Mouse (Mus musculus) megakaryocyte-erythroid progenitor cell, adult 5-6 weeks (primary cell): ENCODE results near the gene Spc24. TPM values are rescaled to one million over a fixed set of nuclear protein-coding genes. Genes with fewer than 3 reads are reported as not detected.
"Not testable (repeated sequence)": the region's sequence is repeated elsewhere in the genome, so short reads cannot be mapped to it uniquely, and the experiment has no call there.

Source experiments
- ATAC-seq: replicated peaks from 2 replicates; pipeline ENCODE4 v1.8.0; 2016; ENCODE audit warnings: mild to moderate bottlenecking, inconsistent platforms; ENCODE audit not compliant: severe bottlenecking, poor library complexity, low FRiP score, low TSS enrichment
- total RNA-seq, 2 experiments: library from RNA; stranded (forward) in 1 of 2; stranded (reverse) in 1 of 2; fragments of 200-1000, 215-1000 nt in 1 of 2; fragments of >200 nt in 1 of 2; fragmentation: Nextera tagmentation in 1 of 2; gene quantifications; 2 replicates each; pipeline ENCODE4 v1.2.3; 2014 to 2017

Gene Spc24
- total RNA-seq (2014; fragmentation: Nextera tagmentation): 49.0 and 79.0 TPM in 2 replicates
- 77.1 and 107 TPM in 2 replicates for total RNA-seq (2017)

DNA sequence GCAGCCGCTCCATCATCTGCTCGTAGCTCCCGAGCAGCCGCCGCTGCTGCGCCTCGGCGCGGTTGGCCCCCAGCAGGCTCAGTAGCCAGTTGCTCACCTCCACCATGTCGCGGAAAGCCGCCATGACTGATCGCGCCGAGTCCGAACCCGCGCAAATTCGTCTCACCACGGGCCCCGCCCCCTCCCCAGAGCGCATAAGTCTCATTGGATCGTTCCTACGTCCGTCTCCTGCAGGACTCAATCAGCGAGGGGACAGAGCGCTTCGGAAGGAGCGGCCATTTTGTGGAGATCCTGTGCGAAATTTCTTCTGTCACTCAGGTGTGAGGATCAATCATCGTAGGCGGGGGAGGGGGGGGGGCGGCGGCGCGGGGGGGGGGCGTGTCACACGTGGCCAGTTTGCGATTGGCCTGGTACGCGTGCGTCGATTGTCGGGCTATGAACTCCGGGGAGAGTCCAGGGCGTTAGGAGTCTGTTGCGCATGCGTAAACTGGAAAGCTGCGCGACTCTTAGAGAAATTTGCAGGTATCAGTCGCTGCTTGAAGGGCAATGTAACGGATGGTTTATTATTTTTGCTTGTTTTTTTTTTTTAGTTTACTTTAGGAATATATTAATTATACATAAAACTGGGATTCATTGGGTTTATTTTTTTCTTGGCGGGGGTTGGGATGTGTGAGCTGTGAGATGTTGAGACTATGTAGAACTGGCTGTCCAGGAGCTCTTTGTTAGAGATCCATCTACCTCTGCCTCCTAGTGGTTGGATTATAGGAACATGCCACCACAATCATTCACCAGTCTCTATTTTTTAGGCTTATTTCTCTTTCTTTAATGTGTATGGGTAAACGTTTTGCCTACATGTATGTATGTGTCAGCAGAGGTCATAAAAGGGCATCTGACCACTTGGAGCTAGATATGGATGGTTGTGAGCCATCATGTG lies at the start of gene Spc24:
Spc24 (minus strand) TSS at position 149 of the 934 bp plus-strand sequence.
- ATAC-seq: peak; percentile 95

DNA sequence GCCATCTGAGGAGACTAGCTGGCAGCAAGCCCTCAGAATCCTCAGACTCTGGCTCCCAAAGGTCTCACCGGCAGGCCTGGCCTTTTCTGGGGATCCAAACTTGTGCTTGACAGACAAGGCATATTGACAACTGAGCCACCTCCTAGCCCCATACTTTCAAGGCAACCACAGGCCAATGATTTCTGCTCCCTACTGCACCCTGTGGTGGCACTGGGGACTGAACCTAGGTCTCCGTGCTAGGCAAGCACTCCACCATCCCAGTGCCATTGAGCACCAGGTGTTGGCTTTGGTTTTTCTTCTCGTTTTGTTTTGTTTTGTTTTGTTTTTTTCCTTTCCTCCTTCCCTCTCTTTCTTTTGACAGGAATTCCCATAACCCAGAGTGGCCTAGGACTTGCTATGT lies 48.5 kb upstream of the Spc24 start:
- peak; percentile 82; the same call in 1 of the 2 replicates for ATAC-seq

DNA sequence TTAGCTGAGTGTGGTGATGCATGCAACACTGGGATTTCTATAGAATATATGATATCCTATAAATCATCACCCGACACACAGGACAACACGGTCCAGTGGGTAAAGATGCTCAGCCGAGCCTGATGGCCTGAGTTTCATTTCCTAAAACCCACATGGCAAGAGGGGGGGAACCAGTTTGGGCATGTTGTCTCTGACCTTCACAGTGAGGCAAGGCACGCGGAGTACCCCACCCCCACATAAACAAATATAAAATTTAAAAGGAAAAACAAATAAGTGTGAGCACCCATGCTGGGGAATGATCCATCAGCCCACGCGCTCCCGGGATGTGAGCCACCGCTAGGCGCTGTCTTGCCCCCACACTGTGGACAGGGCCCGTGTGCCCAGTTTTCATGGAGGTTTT lies 46.9 kb upstream of the Spc24 start:
- ATAC-seq: no peak

DNA sequence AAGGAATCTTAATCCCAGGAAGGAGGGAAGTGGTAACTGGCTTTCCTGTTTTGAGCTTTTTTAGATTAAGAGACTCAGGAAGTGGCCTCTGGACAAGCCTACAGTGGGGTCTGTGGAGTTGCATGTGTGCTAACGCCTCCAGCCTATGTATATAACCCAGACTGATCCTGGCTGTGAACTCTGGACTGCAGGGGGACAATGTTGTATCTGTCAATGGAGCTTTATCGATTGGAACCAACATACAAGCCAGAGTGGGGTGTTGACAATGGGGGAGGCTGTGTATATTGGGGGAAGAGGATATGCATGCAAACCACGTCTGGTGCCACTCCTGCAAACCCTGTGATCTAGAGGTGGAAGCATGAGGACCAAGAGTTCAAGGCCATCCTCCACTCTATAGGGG lies 46.3 kb upstream of the Spc24 start:
- ATAC-seq: no peak

DNA sequence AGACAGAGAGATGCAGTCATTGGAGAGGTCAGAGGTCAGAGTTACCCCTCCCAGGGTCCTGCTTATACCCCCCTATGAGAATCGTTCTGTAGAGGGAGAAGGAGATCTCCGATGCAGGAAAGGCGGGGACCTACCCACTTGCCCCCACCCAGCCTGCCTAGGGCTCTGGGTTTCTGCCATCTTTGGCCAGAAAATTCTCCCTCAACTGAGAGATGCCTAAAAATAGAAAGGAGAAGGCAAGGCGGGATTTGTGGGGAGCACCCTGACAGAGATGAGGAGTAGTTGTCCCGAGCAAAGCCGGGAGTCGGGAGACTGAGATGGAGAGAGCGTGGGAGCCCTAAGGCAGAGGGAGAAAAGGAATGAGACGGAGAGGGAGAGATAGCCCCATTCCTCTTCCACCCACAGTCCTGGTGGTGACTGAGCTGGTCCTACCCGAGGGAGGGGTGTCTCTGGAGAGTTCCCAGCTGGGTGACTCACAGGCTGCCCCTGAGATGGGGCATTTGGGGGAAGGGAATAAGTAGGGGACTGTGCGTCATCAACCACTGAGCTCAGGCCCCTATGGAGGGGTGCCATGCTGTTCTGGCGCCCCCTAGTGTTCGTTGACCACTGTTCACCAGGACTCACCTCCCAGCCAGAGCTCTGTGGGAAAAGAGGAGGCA lies 44.0 kb upstream of the Spc24 start:
- peak; percentile 73 for ATAC-seq

DNA sequence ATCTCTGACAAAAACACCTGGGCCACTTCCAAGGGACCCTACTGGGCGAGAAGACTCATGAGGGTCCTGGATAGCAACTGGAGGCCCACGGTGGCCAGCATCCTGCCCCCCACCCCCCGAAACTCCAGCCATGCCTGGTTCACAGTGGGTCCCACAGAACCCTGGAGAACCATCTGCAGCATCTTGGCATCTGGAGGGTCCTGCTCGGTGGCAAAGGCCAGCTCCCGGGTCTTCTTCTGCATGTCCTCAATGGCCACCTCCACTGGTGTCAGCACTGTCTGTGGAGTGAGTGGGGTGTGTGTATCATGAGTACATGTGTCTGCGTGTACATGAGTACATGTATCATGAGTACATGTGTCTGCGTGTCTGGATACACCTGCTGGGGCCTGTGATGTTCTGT lies 41.5 kb upstream of the Spc24 start:
- no peak for ATAC-seq

DNA sequence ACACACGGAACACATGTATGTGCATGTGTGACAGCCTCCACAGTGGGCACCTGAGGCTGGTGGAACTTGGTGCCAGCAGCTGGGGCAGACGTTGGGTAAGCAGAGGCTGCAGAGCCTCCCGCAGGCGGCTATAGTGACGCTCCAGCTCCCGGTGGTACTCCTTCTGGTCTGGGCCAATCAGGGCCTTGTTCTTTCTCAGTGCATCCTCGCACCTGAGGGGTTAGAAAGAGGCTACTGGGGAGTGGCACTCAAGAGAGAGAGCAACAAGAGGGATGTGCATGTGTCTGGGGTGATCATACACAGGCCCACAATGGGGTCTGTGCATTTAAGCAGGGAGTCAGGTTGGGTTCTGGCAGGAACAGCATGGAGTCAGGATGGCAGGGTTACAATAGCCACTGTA lies 41.0 kb upstream of the Spc24 start:
- no peak for ATAC-seq

DNA sequence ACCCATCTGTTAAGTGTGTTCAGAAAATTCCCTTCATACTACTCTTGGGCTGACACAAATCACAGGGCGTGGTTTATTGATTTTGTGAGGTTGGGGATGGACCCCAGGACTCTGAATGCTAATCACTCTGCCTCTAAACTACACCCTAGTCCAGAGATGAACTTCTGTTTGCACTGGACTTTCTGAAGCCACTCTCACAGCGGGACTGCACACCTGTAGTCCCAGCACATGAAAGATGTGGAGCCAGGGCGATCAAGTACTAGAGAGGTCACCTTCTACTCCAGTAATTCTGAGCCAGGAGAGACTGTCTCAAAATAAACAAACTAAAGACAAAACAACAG lies 38.9 kb upstream of the Spc24 start:
- no peak for ATAC-seq

DNA sequence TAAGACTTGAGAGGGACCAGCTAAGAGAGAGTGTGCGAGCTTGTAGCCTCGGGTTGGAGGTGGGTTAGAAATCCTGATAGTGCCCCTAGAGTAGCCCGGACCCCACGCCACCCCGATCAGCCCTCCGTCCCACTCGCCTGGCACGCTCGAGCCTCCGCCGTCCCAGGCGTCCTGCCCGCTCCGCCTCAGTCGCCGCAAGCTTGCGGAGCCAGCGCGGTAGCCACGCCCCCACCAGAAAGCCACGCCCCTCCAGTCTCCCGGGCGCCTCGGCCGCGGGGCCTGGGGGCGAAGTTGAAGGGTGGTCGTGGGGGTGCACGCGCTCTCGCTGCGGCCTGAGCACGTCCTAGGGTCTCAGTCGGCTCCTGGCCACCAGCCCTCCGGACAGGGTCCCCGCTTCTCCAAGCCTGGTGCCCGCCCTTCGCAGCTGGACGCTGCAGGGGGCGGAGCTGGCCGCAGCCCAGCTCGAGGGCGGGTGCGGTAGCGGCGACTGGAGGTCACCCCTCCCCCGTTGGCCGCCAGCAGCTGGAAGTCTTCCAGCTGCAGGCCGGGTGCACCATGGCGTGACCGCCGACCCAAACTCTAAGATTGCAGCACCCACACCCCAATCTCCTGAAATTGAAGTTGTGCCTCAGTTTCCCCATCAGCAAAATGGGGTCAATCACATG lies 38.4 kb upstream of the Spc24 start, which contains the start of gene Kank2:
Kank2 (minus strand) TSS at position 400 of the 665 bp plus-strand sequence.
- peak; percentile 75 for ATAC-seq

DNA sequence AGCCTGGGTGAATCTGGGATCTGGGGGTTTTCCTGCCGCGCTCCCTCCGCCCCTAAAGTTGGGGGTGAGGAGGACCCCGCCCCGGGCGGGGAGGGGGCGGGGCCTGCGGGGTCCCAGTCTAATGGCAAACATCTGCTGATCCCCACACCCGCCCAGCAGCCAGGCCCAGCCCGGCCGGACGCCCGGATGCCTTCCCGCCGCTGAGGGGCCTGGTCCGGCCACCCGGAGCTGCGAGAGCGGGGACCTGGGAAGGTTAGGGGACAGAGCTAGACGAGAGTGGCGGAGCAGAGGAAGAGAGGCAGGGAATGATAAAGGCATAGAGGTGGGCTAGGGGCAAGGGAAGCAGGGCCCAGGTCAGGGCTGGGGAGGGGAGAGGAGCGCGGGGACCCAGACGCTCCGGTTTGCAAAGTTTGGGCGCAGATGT lies 37.8 kb upstream of the Spc24 start:
- ATAC-seq: peak; percentile 28

DNA sequence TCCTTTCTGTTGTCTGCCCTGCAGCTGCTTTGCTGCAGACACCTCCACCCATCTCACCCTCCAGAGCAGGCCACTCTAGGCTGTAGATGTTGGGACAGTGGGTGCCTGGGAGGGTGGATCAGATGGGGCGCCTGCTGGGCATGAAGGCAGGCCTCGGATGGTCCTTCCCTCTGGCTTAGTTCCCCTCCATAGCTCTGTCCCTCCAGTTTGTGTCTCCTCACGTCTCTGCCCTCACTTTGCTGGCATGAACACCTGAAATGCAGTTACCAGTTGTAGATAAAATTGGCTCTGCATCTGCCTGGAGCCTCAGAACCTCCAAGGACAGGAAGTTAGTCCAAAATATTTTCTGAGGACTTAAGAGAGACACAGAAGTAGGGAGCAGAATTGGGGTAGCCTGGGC lies 36.8 kb upstream of the Spc24 start:
- ATAC-seq: no peak

DNA sequence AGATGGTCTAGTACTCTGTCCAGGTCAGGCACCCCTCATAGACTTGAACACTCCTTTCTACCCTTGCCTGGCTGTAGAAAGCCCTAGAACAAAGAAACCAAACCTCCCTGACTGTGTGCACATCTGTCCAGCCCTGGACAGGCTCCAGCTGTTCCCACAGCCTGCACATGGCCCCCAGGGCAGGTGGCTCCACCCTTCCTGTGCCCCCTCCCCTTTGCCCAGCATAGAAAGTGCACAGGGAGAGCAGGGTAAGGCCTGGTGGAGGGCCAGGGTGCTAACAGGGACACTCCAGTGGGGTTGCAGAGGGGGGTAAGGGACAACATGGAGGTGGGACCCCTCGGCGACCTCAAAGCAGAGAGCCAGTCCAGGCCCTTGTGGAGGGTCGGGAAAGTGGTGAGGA lies 36.2 kb upstream of the Spc24 start:
- ATAC-seq: no peak

DNA sequence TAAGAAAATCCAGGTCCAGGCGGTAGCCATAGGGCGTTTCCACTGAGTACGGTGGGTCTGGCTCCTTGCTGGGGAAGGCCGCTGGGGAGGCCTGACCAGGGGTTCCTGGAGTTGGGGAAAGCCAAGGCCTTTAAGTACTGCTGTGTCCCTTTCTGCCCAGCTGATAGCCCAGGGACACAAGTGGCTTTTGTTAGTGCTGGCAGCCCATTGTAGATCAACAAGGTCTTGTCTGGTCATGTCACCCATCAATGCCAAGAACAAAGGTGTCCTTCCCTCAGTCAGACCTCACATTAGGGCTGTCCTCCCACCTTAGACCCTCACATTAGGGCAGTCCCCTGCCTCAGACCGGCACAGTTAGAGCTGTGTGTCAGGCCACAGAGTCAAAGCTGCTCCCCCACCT lies 35.5 kb upstream of the Spc24 start:
- no peak for ATAC-seq

DNA sequence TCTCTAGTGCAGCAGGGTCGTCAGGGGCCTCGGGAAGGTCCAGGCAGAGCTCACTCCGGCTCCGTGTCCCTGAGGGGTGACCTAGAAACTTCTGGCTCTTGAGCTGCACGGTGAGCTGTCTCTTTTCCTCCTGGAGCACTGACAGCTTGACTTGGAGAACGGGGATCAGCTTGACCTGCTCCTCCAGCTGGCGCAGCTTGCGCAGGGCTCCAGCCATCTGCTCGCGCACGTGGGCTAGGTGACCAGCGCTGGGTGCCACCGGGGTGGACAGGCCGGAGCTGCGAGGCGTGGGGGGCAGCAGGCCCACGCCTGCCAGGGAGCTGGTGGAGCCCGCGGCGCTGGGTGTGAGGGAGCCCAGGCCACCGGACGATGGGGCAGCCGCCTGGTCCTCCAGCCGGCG lies 34.8 kb upstream of the Spc24 start:
- no peak for ATAC-seq

DNA sequence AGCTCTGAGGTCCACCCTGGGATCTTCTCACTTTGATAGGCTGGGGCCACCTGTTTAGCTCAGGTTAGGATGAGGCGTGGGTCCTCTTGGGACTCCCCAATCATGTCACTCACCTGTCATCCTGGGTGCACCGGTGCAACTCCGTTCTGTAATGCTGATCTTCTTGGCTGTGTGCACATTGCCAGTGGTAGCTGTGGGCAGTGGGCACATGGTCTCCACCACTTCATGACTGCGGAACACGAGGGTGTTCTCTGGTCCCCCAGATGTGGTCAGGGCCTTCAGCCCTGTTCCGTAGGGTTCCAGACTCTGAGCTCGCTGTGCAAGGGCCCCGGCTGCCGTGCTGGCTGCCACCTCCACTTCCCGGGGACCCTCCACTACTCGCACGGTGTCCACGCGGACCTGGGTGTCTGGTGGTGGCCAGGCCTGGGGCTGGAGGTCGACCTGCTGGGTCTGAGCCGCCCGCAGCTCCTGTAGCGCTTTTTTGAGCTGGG lies 34.3 kb upstream of the Spc24 start:
- ATAC-seq: no peak

DNA sequence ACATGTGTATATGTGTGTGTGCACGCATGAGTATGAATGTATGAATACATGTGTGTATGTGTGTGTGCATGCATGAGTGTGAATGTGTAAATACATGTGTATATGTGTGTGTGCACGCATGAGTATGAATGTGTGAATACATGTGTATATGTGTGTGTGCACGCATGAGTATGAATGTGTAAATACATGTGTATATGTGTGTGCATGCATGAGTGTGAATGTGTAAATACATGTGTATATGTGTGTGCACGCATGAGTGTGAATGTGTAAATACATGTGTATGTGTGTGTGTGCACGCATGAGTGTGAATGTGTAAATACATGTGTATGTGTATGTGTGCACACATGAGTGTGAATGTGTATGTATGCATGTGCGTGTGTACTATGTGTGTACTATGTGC lies 33.4 kb upstream of the Spc24 start:
- not testable (repeated sequence) for ATAC-seq

DNA sequence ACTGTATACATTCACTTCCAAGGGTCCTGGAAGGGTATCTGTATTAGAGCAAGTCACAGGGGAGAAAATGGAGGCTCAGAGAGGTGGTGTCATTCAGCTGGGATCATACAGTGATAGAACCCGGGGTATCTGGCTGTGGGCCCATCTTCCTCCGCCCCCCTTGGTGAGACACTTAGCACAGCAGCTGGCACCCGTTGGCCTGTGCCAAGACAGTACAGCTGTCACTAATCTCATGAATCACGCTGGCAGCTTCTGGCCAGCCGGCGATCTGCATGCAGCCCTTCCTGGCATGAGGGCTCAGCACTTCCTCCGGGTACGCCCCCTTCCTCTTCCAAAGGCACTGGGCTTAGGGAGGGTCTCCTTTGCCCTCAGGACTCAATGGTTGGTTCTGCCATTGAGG lies 32.5 kb upstream of the Spc24 start:
- ATAC-seq: peak; percentile 38; the same call in 1 of the 2 replicates

DNA sequence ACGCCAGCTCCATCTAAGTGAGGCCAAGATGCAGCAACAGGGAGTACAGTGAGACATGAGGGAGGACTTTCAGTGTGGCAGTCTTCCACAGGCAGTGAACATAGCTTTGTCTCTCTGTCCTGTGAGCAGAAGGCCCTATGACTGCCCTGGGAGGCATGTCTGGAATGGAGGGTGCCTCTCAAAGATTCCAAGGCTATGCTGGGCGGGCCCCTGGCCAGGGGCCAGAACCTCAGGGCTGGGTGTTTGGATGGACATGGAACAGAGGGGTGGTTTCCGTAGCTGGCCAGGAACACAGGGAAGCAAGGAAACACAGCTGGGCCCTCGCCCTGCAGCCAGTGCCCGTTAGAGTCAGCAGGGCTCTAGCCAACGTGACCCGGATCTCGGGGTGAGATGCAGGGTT lies 31.8 kb upstream of the Spc24 start:
- no peak for ATAC-seq

DNA sequence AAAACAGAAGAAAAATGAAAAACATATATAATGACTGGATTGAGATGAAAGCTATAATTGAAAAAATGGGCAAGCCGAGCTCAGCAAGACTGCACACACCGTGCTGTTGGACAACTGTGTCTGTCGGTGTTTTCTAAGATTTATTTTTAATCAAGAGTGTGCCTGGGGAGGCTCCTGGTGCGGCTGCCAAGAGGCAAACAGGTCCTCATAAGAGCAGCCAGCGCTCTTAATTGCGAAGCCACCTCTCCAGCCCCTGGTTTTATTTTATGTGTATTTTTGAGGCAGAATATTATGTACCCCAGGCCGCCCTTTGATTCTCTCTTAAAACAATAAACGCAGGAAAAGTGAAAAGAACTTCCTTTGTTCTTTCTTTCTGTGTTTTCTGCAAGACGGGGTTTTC lies 28.1 kb upstream of the Spc24 start:
- ATAC-seq: no peak

DNA sequence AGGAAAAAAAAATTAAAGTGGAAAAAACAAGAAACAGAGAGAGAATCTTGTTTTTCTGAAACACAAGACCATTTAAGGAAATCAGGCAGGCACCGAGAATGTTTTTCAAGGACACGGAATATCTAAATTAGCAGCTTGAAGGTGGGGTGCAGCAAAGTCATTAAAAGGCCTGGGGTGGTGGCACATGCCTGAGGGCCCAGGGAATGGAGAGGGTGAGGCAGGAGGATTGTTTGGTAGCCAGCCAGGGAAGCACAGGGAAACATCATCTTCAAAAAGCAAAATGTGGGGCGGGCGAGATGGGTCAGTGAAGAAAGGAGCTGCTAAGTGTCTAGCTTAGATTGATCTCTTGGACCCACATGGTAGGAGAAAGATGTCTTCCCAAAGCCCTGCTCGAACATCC lies 27.6 kb upstream of the Spc24 start:
- ATAC-seq: no peak
